Mouse (Mus musculus) liver, embryonic 14.5 days (tissue): ENCODE results near the gene Keap1. TPM values are rescaled to one million over a fixed set of nuclear protein-coding genes. Genes with fewer than 3 reads are reported as not detected.
"Not testable (repeated sequence)": the region's sequence is repeated elsewhere in the genome, so short reads cannot be mapped to it uniquely, and the experiment has no call there.

Source experiments
- ATAC-seq: fragments of 200-750 bp; cut with Nextera tagmentation; 2 replicates; pipeline ENCODE4 v1.8.0; 2017; ENCODE audit warnings: moderate number of reproducible peaks, mild to moderate bottlenecking, moderate library complexity; ENCODE audit not compliant: insufficient read depth
- DNase-seq, 3 experiments: peaks; one replicate each; pipeline ENCODE4 v3.0.0-alpha.2; 2012 to 2013; ENCODE audit warnings: low read depth in 3 of 3, low spot score in 3 of 3
- H3K27ac ChIP-seq: fragments of 300-500 bp; sonication (generic); 2 replicates; pipeline ENCODE4 v1.5.1; 2014; ENCODE audit warnings: moderate library complexity, mild to moderate bottlenecking, control low read depth, inconsistent platforms
- H3K27me3 ChIP-seq: fragments of 300-500 bp; sonication (generic); 2 replicates; pipeline ENCODE4 v1.6.1; 2014; ENCODE audit warnings: mild to moderate bottlenecking, low read length, moderate library complexity; ENCODE audit not compliant: control insufficient read depth, insufficient read depth
- H3K36me3 ChIP-seq: fragments of 300-500 bp; sonication (generic); replicated peaks from 2 replicates; pipeline ENCODE4 v1.6.1; 2014; ENCODE audit warnings: low read depth; ENCODE audit not compliant: control insufficient read depth, insufficient read depth
- H3K4me1 ChIP-seq, 2 experiments: fragments of 200-500 bp in 1 of 2; fragments of 300-500 bp in 1 of 2; sonication (generic) in 1 of 2; replicated peaks; 2 replicates each; pipeline ENCODE4 v1.6.1; 2012 to 2014; ENCODE audit warnings: antibody characterized with exemption in 1 of 2, inconsistent platforms in 1 of 2, low read length in 1 of 2; ENCODE audit not compliant: control insufficient read depth in 2 of 2, insufficient read depth in 2 of 2
- H3K4me2 ChIP-seq: fragments of 300-500 bp; sonication (generic); 2 replicates; pipeline ENCODE4 v1.6.1; 2014; ENCODE audit warnings: low read depth, mild to moderate bottlenecking, control low read depth, moderate library complexity
- H3K4me3 ChIP-seq, 2 experiments: fragments of 200-500 bp in 1 of 2; fragments of 300-500 bp in 1 of 2; sonication (generic) in 1 of 2; 2 replicates each; pipeline ENCODE4 v1.5.1; 2012 to 2014; ENCODE audit warnings: low read depth in 2 of 2, low read length in 2 of 2, mild to moderate bottlenecking in 2 of 2, control low read depth in 1 of 2, inconsistent platforms in 1 of 2, moderate library complexity in 1 of 2; ENCODE audit not compliant: insufficient read depth in 1 of 2
- H3K9ac ChIP-seq: fragments of 300-500 bp; sonication (generic); replicated peaks from 2 replicates; pipeline ENCODE4 v1.6.1; 2014; ENCODE audit warnings: mild to moderate bottlenecking, control low read depth, moderate library complexity
- H3K9me3 ChIP-seq: fragments of 300-500 bp; sonication (generic); 2 replicates; pipeline ENCODE4 v1.6.1; 2016; ENCODE audit warnings: low read length, mixed read lengths; ENCODE audit not compliant: control insufficient read depth
- CTCF ChIP-seq: IDR thresholded peaks from 2 replicates; pipeline ENCODE4 v1.5.1; 2016; ENCODE audit warnings: antibody characterized with exemption, low read depth, control low read depth
- EP300 ChIP-seq: IDR thresholded peaks from 2 replicates; pipeline ENCODE4 v1.6.1; 2016; ENCODE audit warnings: antibody characterized with exemption, low read depth
- WGBS: fragments of 180-500 bp; shearing (Covaris S2); extraction: QIAGEN DNeasy Blood & Tissue Kit; methylation state at CpG from one replicate; pipeline ENCODE4 v1.1.7; 2014; ENCODE audit not compliant: insufficient replicate concordance; 5-methylcytosine and 5-hydroxymethylcytosine counted together
- polyA plus RNA-seq, 2 experiments: library from polyadenylated mRNA; depleted of rRNA in 1 of 2; stranded (reverse) in 1 of 2; unstranded in 1 of 2; fragments of >200 nt; fragmentation: Nextera tagmentation in 1 of 2; extraction: Ambion mirVana in 1 of 2; gene quantifications; 2 replicates each; pipeline versions ENCODE4 v1.2.1 to v1.2.3; 2012 to 2014

Gene Keap1
- polyA plus RNA-seq, 2 experiments = 15.1 to 15.6 TPM

DNA sequence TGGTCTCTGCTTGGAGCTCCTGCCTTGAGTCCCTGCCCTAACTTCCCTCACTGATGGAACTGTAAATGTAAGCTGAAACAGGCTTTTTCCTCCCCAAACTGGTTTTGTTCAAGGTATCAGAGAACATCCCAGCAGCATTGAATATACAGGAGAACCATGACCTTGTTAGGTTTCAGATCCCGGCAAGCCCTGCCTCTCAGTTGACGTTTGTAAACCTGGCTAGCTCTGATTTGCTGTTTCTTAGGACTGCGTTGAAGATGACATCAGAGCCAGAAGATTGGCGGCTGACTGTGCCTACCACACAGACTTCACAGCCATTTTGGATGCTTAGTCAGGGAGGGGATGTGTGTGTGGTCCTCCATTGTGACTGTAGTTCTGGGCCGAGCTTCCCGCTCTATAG is 15.3 kb downstream of the Keap1 start:
- Histone ChIP-seq H3K27ac (no peak overlapping the region), H3K27me3 (no peaks in the 10 kb centered on the region), H3K4me2 (no peak overlapping the region), H3K36me3 (no peaks in the 10 kb centered on the region), H3K9me3 (no peaks in the 10 kb centered on the region), H3K4me1 (peaks cover 14 to 39% of the 10 kb centered on the region in 2 experiments), H3K9ac (no peak overlapping the region), H3K4me3 (no peak overlapping the region)
- ATAC-seq (no peak), DNase-seq (no peak)
- no peak for TF ChIP-seq CTCF
- TF ChIP-seq EP300 = no peak
- 79% methylated on average over 6 of the region's 6 CpGs for WGBS

DNA sequence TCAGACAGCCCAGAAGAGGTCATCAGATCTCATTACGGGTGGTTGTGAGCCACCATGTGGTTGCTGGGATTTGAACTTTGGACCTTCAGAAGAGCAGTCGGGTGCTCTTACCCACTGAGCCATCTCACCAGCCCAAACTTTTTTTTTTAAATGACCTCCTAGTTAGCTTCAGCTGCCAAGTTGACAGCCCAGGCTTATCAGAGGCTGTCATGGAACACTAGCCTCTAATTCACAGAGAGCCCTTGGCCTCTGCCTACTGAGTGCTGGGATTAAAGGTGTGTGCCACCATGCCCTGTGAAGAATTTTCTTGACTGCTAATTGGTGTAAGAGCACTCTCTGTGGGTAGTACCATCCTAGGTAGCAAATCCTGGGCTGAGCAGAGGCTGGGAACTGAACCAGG is 15.7 kb downstream of the Keap1 start:
- H3K4me3 ChIP-seq, H3K27me3 ChIP-seq, ATAC-seq, H3K9ac ChIP-seq, H3K27ac ChIP-seq, H3K4me2 ChIP-seq, H3K9me3 ChIP-seq, H3K36me3 ChIP-seq, DNase-seq: not testable (repeated sequence)
- peaks cover 14 to 39% of the 10 kb centered on the region in 2 experiments for H3K4me1 ChIP-seq
- 87% methylated on average over 1 of the region's 2 CpGs for WGBS

GRCm38 (mm10) chr9:21221383-21221929 is 17.7 kb downstream of the Keap1 start:
- H3K4me3 ChIP-seq = peak overlapping the region in 1 of 2 experiments; percentile 54; a peak in 2 of 4 replicates
- H3K27ac ChIP-seq = peak overlapping the region; percentile 79
- no peaks in the 10 kb centered on the region for H3K36me3 ChIP-seq
- ATAC-seq = peak; percentile 46; the same call in 1 of the 2 replicates
- no peaks in the 10 kb centered on the region for H3K9me3 ChIP-seq
- H3K4me1 ChIP-seq = peaks cover 10 to 23% of the 10 kb centered on the region in 2 experiments
- TF ChIP-seq CTCF (peak; percentile 70), EP300 (no peak)
- WGBS = 7% methylated on average over 7 of the region's 7 CpGs
- H3K4me2 ChIP-seq = peak overlapping the region; percentile 80
- DNase-seq = peak; percentile 62 to 75 (median 66)
- no peak overlapping the region for H3K9ac ChIP-seq
- H3K27me3 ChIP-seq = no peaks in the 10 kb centered on the region

- Histone ChIP-seq H3K4me1 (peaks cover 10 to 22% of the 10 kb centered on the region in 2 experiments), H3K9me3 (no peaks in the 10 kb centered on the region), H3K27ac (peak overlapping the region; percentile 79), H3K9ac (peak overlapping the region; percentile 61), H3K4me3 (peak overlapping the region; percentile 54 to 65), H3K4me2 (peak overlapping the region; percentile 80), H3K27me3 (no peaks in the 10 kb centered on the region), H3K36me3 (no peaks in the 10 kb centered on the region)
- TF ChIP-seq EP300 (no peak), CTCF (peak; percentile 99)
- 4% methylated on average over 21 of the region's 21 CpGs for whole genome bisulfite sequencing
- DNase-seq (peak; percentile 92 to 94 (median 93)), ATAC-seq (peak; percentile 92)
These were observed 18.4 kb downstream of the Keap1 start for GRCm38 (mm10) chr9:21220490-21221382.

- no peak overlapping the region for H3K9ac ChIP-seq
- no peak overlapping the region for H3K27ac ChIP-seq
- no peaks in the 10 kb centered on the region for H3K27me3 ChIP-seq
- H3K4me2 ChIP-seq = no peak overlapping the region
- H3K36me3 ChIP-seq = no peaks in the 10 kb centered on the region
- TF ChIP-seq CTCF (peak; percentile 15; the same call in 1 of the 2 replicates), EP300 (no peak)
- H3K9me3 ChIP-seq = no peaks in the 10 kb centered on the region
- H3K4me1 ChIP-seq = peaks cover 10 to 15% of the 10 kb centered on the region in 2 experiments
- no peak overlapping the region for H3K4me3 ChIP-seq
- no peak for ATAC-seq
- DNase-seq = no peak
- WGBS = 45% methylated on average over 3 of the region's 3 CpGs
These were observed 19.3 kb downstream of the Keap1 start for GRCm38 (mm10) chr9:21219820-21220219.
